Mouse (Mus musculus) spleen, adult 2 months (tissue): ENCODE results near the gene Reg3d. TPM values are rescaled to one million over a fixed set of nuclear protein-coding genes. Genes with fewer than 3 reads are reported as not detected.
"Not testable (repeated sequence)": the region's sequence is repeated elsewhere in the genome, so short reads cannot be mapped to it uniquely, and the experiment has no call there.

ENCODE experiments used
- DNase-seq, 2 experiments: peaks; one replicate each; pipeline versions ENCODE4 v3.0.0 to v3.0.0-alpha.2; 2012 to 2021; ENCODE audit warnings: low spot score in 2 of 2, low read depth in 1 of 2
- H3K27ac ChIP-seq: fragments of 200-500 bp; 2 replicates; pipeline ENCODE4 v1.5.1; 2012; ENCODE audit warnings: low read length, inconsistent platforms; ENCODE audit not compliant: insufficient read depth
- H3K27me3 ChIP-seq: fragments of 200-500 bp; 2 replicates; pipeline ENCODE4 v1.6.1; 2012; ENCODE audit warnings: mild to moderate bottlenecking, moderate library complexity, low read length, inconsistent platforms; ENCODE audit not compliant: control insufficient read depth, insufficient read depth
- H3K36me3 ChIP-seq: fragments of 200-500 bp; 2 replicates; pipeline ENCODE4 v1.6.1; 2012; ENCODE audit warnings: mild to moderate bottlenecking, low read length, inconsistent platforms; ENCODE audit not compliant: control insufficient read depth, insufficient read depth
- H3K4me1 ChIP-seq: fragments of 200-500 bp; 2 replicates; pipeline ENCODE4 v1.6.1; 2011; ENCODE audit warnings: inconsistent platforms; ENCODE audit not compliant: control insufficient read depth, insufficient read depth, insufficient read length
- H3K4me3 ChIP-seq: fragments of 200-500 bp; 2 replicates; pipeline ENCODE4 v1.5.1; 2011; ENCODE audit warnings: mild to moderate bottlenecking, inconsistent platforms; ENCODE audit not compliant: insufficient read depth, insufficient read length; ENCODE audit errors: extremely low read depth
- CTCF ChIP-seq: fragments of 200-500 bp; IDR thresholded peaks from 2 replicates; pipeline ENCODE4 v1.5.1; 2011; ENCODE audit warnings: mild to moderate bottlenecking, inconsistent platforms; ENCODE audit not compliant: insufficient read depth, insufficient read length, insufficient replicate concordance; ENCODE audit errors: extremely low read depth
- POLR2A ChIP-seq: fragments of 200-500 bp; IDR thresholded peaks from 2 replicates; pipeline ENCODE4 v1.6.1; 2011; ENCODE audit warnings: low read depth, low read length, inconsistent platforms
- WGBS: fragments of 180-500 bp; shearing (Covaris S2); methylation state at CpG from one replicate; pipeline ENCODE4 v1.1.7; 2018; 5-methylcytosine and 5-hydroxymethylcytosine counted together
- polyA plus RNA-seq: library from polyadenylated mRNA; depleted of rRNA; stranded (reverse); fragments of >200 nt; gene quantifications from 2 replicates; pipeline ENCODE4 v1.2.3, GENCODE M21; 2012; rRNA removed

The Reg3d gene
- 8.3 and 9.2 TPM in 2 replicates for polyA plus RNA-seq

GRCm38 (mm10) chr6:78378765-78379164 lies at the start of gene Reg3d:
Gene Reg3d (minus strand): TSS chr6:78378865.
- Histone ChIP-seq H3K27me3 (no peaks in the 10 kb centered on the region), H3K4me1 (no peaks in the 10 kb centered on the region), H3K27ac (no peak within 1 kb of the TSS), H3K4me3 (no peak within 1 kb of the TSS), H3K36me3 (no peaks in the 10 kb centered on the region)
- WGBS: 75% methylated on average over 2 of the region's 2 CpGs
- DNase-seq: no peak
- TF ChIP-seq POLR2A (no peak), CTCF (no peak)

GRCm38 (mm10) chr6:78425497-78425896 lies 46.8 kb upstream of the Reg3d start:
- 84% methylated on average over 3 of the region's 3 CpGs for WGBS
- no peak for TF ChIP-seq POLR2A
- Histone ChIP-seq H3K27me3 (no peaks in the 10 kb centered on the region), H3K4me3 (no peak overlapping the region), H3K36me3 (no peaks in the 10 kb centered on the region), H3K27ac (no peak overlapping the region), H3K4me1 (no peaks in the 10 kb centered on the region)
- DNase-seq: no peak

- H3K4me3 ChIP-seq, H3K27me3 ChIP-seq: not testable (repeated sequence)
Observed at GRCm38 (mm10) chr6:78422411-78422810, 43.7 kb upstream of the Reg3d start, which contains the start of gene Reg1. Gene Reg1 (plus strand): TSS chr6:78422711.

DNA sequence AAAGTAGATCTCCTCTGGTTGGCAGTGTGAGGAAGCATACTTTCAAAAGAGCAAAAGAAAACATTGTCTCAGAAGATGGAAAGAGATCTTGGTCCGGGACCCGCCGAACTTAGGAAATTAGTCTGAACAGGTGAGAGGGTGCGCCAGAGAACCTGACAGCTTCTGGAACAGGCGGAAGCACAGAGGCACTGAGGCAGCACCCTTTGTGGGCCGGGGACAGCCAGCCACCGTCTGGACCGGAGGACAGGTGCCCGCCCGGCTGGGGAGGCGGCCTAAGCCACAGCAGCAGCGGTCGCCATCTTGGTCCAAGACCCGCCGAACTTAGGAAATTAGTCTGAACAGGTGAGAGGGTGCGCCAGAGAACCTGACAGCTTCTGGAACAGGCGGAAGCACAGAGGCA lies 16.7 kb upstream of the Reg3d start, which contains the start of gene Reg2:
TSS of gene Reg2 (plus strand) at position 301 of the 400 bp plus-strand sequence.
- H3K36me3 ChIP-seq, H3K27me3 ChIP-seq: not testable (repeated sequence)
- 85% methylated on average over 5 of the region's 17 CpGs for WGBS

More at GRCm38 (mm10) chr6:78422411-78422810, 43.7 kb upstream of the Reg3d start, which contains the start of gene Reg1:
- not testable (repeated sequence) for H3K27ac ChIP-seq, H3K4me1 ChIP-seq, H3K36me3 ChIP-seq, DNase-seq

GRCm38 (mm10) chr6:78385609-78386008 lies 6.9 kb upstream of the Reg3d start:
- no peak overlapping the region for H3K27ac ChIP-seq
- H3K4me1 ChIP-seq: no peaks in the 10 kb centered on the region
- H3K4me3 ChIP-seq: no peak overlapping the region
- WGBS: 76% methylated on average over 3 of the region's 3 CpGs
- TF ChIP-seq POLR2A (no peak), CTCF (no peak)
- no peak for DNase-seq
- H3K27me3 ChIP-seq: no peaks in the 10 kb centered on the region
- H3K36me3 ChIP-seq: no peaks in the 10 kb centered on the region

More for the DNA sequence above, 16.7 kb upstream of the Reg3d start, which contains the start of gene Reg2:
- not testable (repeated sequence) for H3K4me3 ChIP-seq, DNase-seq, H3K27ac ChIP-seq, H3K4me1 ChIP-seq

DNA sequence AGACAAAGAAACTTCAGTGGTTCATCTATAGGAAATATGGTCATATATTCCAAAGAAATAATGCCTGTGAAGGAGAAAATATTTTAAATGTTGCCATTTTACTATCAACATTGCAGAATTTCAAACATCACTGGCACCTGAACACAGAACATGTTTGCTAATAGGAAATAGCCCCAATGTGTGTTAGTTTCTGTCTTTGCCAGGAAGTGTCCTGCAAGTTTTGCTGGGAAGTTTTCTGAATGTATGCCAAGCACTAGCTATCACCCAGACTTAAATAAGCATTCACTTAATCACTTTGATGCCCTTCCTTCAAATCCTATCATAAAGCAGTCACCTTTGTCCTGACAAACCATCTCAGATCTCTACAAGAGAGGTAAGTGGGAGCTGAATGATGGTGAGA lies 1.7 kb upstream of the Reg3d start, which contains the start of gene Reg3a:
TSS of gene Reg3a (plus strand) at position 301 of the 400 bp plus-strand sequence.
- no peaks in the 10 kb centered on the region for H3K4me1 ChIP-seq
- TF ChIP-seq POLR2A (no peak), CTCF (no peak)
- no peaks in the 10 kb centered on the region for H3K27me3 ChIP-seq

GRCm38 (mm10) chr6:78370357-78370756 lies 8.3 kb downstream of the Reg3d start, which contains the start of gene Reg3b:
Gene Reg3b (plus strand): TSS chr6:78370657.
- no peaks in the 10 kb centered on the region for H3K4me1 ChIP-seq
- H3K4me3 ChIP-seq: no peak within 1 kb of the TSS
- TF ChIP-seq POLR2A (no peak), CTCF (no peak)
- no peaks in the 10 kb centered on the region for H3K27me3 ChIP-seq
- DNase-seq: no peak
- WGBS: 95% methylated on average over 2 of the region's 2 CpGs
- H3K27ac ChIP-seq: no peak within 1 kb of the TSS
- no peaks in the 10 kb centered on the region for H3K36me3 ChIP-seq

More for the DNA sequence above, 1.7 kb upstream of the Reg3d start, which contains the start of gene Reg3a:
- Histone ChIP-seq H3K36me3 (no peaks in the 10 kb centered on the region), H3K4me3 (no peak within 1 kb of the TSS), H3K27ac (no peak within 1 kb of the TSS)
- no peak for DNase-seq
